Mouse (Mus musculus) stomach, postnatal 0 days (tissue): ENCODE results near the gene Pappa.

ENCODE experiments used
- CTCF ChIP-seq: IDR thresholded peaks from 2 replicates; pipeline ENCODE4 v1.5.1; 2016; ENCODE audit warnings: antibody characterized with exemption, low read depth, mild to moderate bottlenecking, moderate library complexity
- EP300 ChIP-seq: optimal IDR thresholded peaks from 2 replicates; pipeline ENCODE3; 2016; ENCODE audit warnings: antibody characterized with exemption

GRCm38 (mm10) chr4:65279272-65279653 lies 155.3 kb downstream of the Pappa start:
- no peak for TF ChIP-seq CTCF
- no peak for TF ChIP-seq EP300
